Mouse (Mus musculus): ENCODE data around the gene Kansl1l. TPM values are rescaled to one million over a fixed set of nuclear protein-coding genes. Genes with fewer than 3 reads are reported as not detected.

The Kansl1l gene
- polyA plus RNA-seq, 2 experiments: 15.3 to 16.1 TPM

DNA sequence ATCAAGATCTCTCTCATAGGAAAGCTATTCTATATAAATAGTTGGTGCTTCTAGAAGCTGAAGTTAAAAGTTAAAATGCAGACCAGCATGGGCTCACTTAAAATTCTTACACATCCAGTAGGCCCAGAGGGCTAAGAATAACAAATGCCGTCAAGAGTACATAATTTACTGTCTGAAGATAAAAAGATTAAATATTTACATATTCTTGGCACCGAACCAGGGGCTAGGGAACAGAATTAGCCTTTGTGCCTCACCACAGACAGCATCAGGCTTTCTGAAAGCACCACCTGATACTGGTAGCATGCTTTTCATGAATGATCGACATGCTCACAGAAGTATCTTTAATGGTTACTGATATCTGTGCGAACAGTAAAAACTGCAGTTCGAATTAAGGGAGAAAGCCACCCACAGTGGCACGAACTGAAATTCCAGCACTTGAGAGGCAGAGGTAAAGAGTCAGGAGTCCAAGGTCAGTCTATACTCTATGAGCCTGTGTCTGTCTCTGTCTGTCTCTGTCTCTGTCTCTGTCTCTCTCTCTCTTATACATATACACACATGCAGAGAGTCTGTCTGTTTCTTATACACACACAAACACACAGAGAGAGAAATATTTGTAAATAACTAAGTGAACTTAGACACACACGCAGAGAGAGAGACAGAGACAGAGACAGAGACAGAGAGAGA lies 22.5 kb upstream of the Kansl1l start:
- WGBS: 80% methylated on average over 7 of the region's 7 CpGs
- TF ChIP-seq POLR2A (IDR thresholded peaks at IDR 0.05; ENCODE audit: borderline replicate concordance, extremely low read depth, insufficient read depth, insufficient read length): no peak
- Histone ChIP-seq H3K9ac (ENCODE audit: low read depth, low read length, severe bottlenecking) (no peak overlapping the region), H3K27ac (replicated peaks; ENCODE audit: low read depth, low read length) (no peak overlapping the region), H3K36me3 (ENCODE audit: control insufficient read depth, insufficient read depth, low read length) (peaks cover 30% of the 10 kb centered on the region), H3K9me3 (ENCODE audit: control insufficient read depth, low read length) (no peaks in the 10 kb centered on the region), H3K4me3 (replicated peaks; ENCODE audit: low read length) (no peak overlapping the region), H3K4me2 (replicated peaks; ENCODE audit: low read depth, low read length, severe bottlenecking) (no peak overlapping the region), H3K4me1 (ENCODE audit: control insufficient read depth, insufficient read depth, low read length) (no peaks in the 10 kb centered on the region), H3K27me3 (ENCODE audit: control insufficient read depth, insufficient read depth, low read length) (no peaks in the 10 kb centered on the region)
- no peak for ATAC-seq (ENCODE audit: low FRiP score, low read depth)
- no peak for DNase-seq (ENCODE audit: low spot score)

DNA sequence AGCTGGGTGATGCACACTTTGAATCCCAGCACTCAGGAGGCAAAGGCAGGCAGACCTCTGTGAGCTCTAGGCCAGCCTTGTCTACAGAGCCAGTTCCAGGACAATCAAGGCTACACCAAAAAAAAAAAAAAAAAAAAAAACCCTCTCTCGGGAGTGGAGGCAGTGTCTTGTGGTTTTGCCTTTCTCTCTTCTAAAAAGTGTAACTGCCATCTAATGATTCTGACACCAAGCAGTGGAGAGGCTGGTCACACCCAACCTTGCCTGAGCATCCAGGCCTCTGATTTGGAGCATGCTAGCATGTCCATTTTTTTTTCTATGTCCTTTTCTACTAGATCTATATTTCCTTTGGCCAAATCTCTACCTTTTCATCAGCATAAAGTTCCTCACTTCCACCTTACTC lies 21.8 kb upstream of the Kansl1l start:
- Histone ChIP-seq H3K4me3 (replicated peaks; ENCODE audit: low read length) (no peak overlapping the region), H3K4me1 (ENCODE audit: control insufficient read depth, insufficient read depth, low read length) (peaks cover 3% of the 10 kb centered on the region; the same call in 1 of the 2 replicates), H3K4me2 (replicated peaks; ENCODE audit: low read depth, low read length, severe bottlenecking) (no peak overlapping the region), H3K9me3 (ENCODE audit: control insufficient read depth, low read length) (no peaks in the 10 kb centered on the region), H3K36me3 (ENCODE audit: control insufficient read depth, insufficient read depth, low read length) (peaks cover 30% of the 10 kb centered on the region), H3K27ac (replicated peaks; ENCODE audit: low read depth, low read length) (no peak overlapping the region), H3K27me3 (ENCODE audit: control insufficient read depth, insufficient read depth, low read length) (no peaks in the 10 kb centered on the region), H3K9ac (ENCODE audit: low read depth, low read length, severe bottlenecking) (no peak overlapping the region)
- ATAC-seq (ENCODE audit: low FRiP score, low read depth): no peak
- TF ChIP-seq POLR2A (IDR thresholded peaks at IDR 0.05; ENCODE audit: borderline replicate concordance, extremely low read depth, insufficient read depth, insufficient read length): no peak
- DNase-seq (ENCODE audit: low spot score): no peak
- WGBS: 56% methylated on average over 1 of the region's 1 CpGs

DNA sequence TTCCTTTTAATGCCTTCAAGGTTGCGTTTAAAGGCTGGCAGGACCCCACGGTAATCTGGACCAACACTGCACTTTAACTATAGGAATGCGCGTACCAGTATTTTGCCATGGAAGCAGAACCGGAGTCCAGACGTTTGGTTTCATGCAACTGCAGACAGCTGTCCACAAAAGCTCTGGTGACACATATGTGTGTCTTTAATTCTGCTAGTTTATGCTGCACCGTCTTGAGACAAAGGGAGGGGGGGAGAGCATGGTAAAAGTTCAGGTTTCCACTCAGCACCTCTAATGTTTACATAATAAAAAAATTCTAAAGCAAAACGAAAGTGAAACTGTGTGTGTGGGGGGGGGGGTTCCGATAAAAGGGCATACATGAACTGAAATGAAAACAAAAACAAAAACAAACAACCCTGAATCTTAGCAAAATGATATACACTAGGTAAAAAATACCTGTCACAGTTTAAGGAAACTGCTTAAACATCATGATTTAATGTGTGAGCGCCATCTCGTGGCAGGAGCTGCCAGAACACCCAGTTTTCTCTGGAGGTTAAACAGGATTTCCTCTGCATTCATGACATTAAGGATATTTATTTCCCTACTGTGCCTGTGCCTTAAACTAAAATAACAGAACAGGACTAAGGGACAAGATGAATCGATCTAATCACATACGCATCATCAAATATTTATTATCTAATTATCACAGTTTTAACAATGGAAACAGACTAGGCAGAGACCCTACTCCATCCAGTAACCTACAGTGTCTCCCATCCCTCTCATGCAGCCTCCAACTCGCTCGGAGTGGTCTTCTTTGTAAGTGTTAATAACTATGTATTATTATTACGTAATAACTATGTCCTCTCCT lies 21.1 kb upstream of the Kansl1l start:
- no peaks in the 10 kb centered on the region for H3K9me3 ChIP-seq (ENCODE audit: control insufficient read depth, low read length)
- peaks cover 5% of the 10 kb centered on the region; the same call in 1 of the 2 replicates for H3K4me1 ChIP-seq (ENCODE audit: control insufficient read depth, insufficient read depth, low read length)
- DNase-seq (ENCODE audit: low spot score) (peak; percentile 84), ATAC-seq (ENCODE audit: low FRiP score, low read depth) (peak; percentile 48; the same call in 1 of the 2 replicates)
- no peak overlapping the region for H3K4me2 ChIP-seq (replicated peaks; ENCODE audit: low read depth, low read length, severe bottlenecking)
- WGBS: 45% methylated on average over 16 of the region's 16 CpGs
- H3K27me3 ChIP-seq (ENCODE audit: control insufficient read depth, insufficient read depth, low read length): no peaks in the 10 kb centered on the region
- TF ChIP-seq POLR2A (IDR thresholded peaks at IDR 0.05; ENCODE audit: borderline replicate concordance, extremely low read depth, insufficient read depth, insufficient read length): no peak
- no peak overlapping the region for H3K27ac ChIP-seq (replicated peaks; ENCODE audit: low read depth, low read length)
- H3K4me3 ChIP-seq (replicated peaks; ENCODE audit: low read length): peak overlapping the region; percentile 13; the same call in 1 of the 2 replicates
- peaks cover 30% of the 10 kb centered on the region for H3K36me3 ChIP-seq (ENCODE audit: control insufficient read depth, insufficient read depth, low read length)
- H3K9ac ChIP-seq (ENCODE audit: low read depth, low read length, severe bottlenecking): no peak overlapping the region

DNA sequence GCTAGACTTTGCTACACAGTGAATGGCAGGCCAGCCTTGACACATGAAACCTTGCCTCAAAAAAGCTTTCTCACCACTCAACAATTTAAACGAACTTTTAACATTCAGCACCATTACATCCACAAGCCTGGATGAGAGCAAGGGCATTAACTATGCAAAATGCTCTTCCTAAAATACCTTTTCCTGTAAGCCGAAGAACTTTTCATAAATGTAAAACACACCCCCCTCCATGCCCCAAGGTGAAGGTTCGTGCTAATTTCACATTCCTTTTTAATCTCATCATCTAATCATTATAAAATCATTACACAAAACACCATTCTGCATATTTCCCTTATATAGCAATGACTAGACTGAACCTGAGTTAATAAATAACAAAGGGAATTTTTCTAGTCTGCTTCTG lies 19.8 kb upstream of the Kansl1l start:
- Histone ChIP-seq H3K27ac (replicated peaks; ENCODE audit: low read depth, low read length) (no peak overlapping the region), H3K9ac (ENCODE audit: low read depth, low read length, severe bottlenecking) (no peak overlapping the region), H3K4me3 (replicated peaks; ENCODE audit: low read length) (no peak overlapping the region), H3K27me3 (ENCODE audit: control insufficient read depth, insufficient read depth, low read length) (no peaks in the 10 kb centered on the region), H3K4me2 (replicated peaks; ENCODE audit: low read depth, low read length, severe bottlenecking) (no peak overlapping the region), H3K4me1 (ENCODE audit: control insufficient read depth, insufficient read depth, low read length) (peaks cover 11% of the 10 kb centered on the region; the same call in 1 of the 2 replicates), H3K9me3 (ENCODE audit: control insufficient read depth, low read length) (no peaks in the 10 kb centered on the region), H3K36me3 (ENCODE audit: control insufficient read depth, insufficient read depth, low read length) (peaks cover 24% of the 10 kb centered on the region)
- 60% methylated on average over 3 of the region's 3 CpGs for WGBS
- TF ChIP-seq POLR2A (IDR thresholded peaks at IDR 0.05; ENCODE audit: borderline replicate concordance, extremely low read depth, insufficient read depth, insufficient read length): no peak
- DNase-seq (ENCODE audit: low spot score) (no peak), ATAC-seq (ENCODE audit: low FRiP score, low read depth) (no peak)

DNA sequence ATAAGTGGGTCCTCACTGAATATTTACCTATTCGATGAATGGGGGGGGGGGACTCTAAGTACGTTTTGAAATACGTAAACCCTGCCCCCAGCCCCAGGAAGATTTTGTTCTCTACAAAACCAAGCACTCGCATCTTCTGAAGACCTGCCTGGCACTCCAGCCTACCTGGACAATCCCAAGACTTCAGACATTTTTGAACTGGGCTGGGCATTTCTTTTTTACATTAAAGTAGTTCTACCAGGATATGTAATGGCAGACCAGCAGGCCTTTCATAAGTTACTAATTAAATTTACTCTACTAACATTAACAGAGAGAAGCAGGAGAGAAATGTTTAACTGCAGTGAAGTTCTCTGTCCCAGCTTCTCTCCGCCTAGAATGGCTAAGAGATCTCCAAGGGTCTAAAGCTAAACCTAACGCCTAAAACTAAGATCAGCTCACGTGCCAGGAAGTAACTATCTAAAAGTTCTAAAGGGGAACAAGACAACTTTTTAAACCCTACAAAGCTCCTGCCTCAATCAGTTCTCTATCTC lies 15.3 kb upstream of the Kansl1l start:
- TF ChIP-seq POLR2A (IDR thresholded peaks at IDR 0.05; ENCODE audit: borderline replicate concordance, extremely low read depth, insufficient read depth, insufficient read length): no peak
- peaks cover 11% of the 10 kb centered on the region for H3K4me1 ChIP-seq (ENCODE audit: control insufficient read depth, insufficient read depth, low read length)
- ATAC-seq (ENCODE audit: low FRiP score, low read depth): no peak
- no peak overlapping the region for H3K9ac ChIP-seq (ENCODE audit: low read depth, low read length, severe bottlenecking)
- H3K4me2 ChIP-seq (replicated peaks; ENCODE audit: low read depth, low read length, severe bottlenecking): no peak overlapping the region
- no peak for DNase-seq (ENCODE audit: low spot score)
- no peak overlapping the region for H3K27ac ChIP-seq (replicated peaks; ENCODE audit: low read depth, low read length)
- H3K9me3 ChIP-seq (ENCODE audit: control insufficient read depth, low read length): no peaks in the 10 kb centered on the region
- H3K27me3 ChIP-seq (ENCODE audit: control insufficient read depth, insufficient read depth, low read length): no peaks in the 10 kb centered on the region
- no peak overlapping the region for H3K4me3 ChIP-seq (replicated peaks; ENCODE audit: low read length)
- WGBS: 74% methylated on average over 7 of the region's 7 CpGs
- peaks cover 8% of the 10 kb centered on the region; the same call in 1 of the 2 replicates for H3K36me3 ChIP-seq (ENCODE audit: control insufficient read depth, insufficient read depth, low read length)

All from limb, embryonic 14.5 days (tissue).